Mouse (Mus musculus) intestine, embryonic 16.5 days (tissue): Measurements from ENCODE around the gene Sptbn1. TPM values are rescaled to one million over a fixed set of nuclear protein-coding genes. Genes with fewer than 3 reads are reported as not detected.

Experiments used
- ATAC-seq: fragments of 200-750 bp; cut with Nextera tagmentation; 2 replicates; pipeline ENCODE4 v1.8.0; 2017; ENCODE audit warnings: moderate TSS enrichment, moderate library complexity
- H3K27ac ChIP-seq: fragments of 300-500 bp; sonication (generic); 2 replicates; pipeline ENCODE4 v1.5.1; 2014; ENCODE audit warnings: mild to moderate bottlenecking, low read length
- H3K27me3 ChIP-seq: fragments of 300-500 bp; sonication (generic); replicated peaks from 2 replicates; pipeline ENCODE4 v1.6.1; 2014; ENCODE audit warnings: low read length, control low read depth, mixed read lengths; ENCODE audit not compliant: control insufficient read depth, insufficient read depth
- H3K36me3 ChIP-seq: fragments of 300-500 bp; sonication (generic); 2 replicates; pipeline ENCODE4 v1.6.1; 2014; ENCODE audit warnings: low read length, control low read depth; ENCODE audit not compliant: control insufficient read depth, insufficient read depth
- H3K4me1 ChIP-seq: fragments of 300-500 bp; sonication (generic); 2 replicates; pipeline ENCODE4 v1.6.1; 2014; ENCODE audit warnings: low read length, control low read depth, mixed read lengths; ENCODE audit not compliant: control insufficient read depth, insufficient read depth
- H3K4me2 ChIP-seq: fragments of 300-500 bp; sonication (generic); 2 replicates; pipeline ENCODE4 v1.6.1; 2014; ENCODE audit warnings: low read depth, low read length, control low read depth
- H3K4me3 ChIP-seq: fragments of 300-500 bp; sonication (generic); 2 replicates; pipeline ENCODE4 v1.5.1; 2014; ENCODE audit warnings: mild to moderate bottlenecking, low read length
- H3K9ac ChIP-seq: fragments of 300-500 bp; sonication (generic); 2 replicates; pipeline ENCODE4 v1.6.1; 2014; ENCODE audit warnings: low read depth, low read length
- H3K9me3 ChIP-seq: fragments of 300-500 bp; sonication (generic); 2 replicates; pipeline ENCODE4 v1.6.1; 2016; ENCODE audit warnings: low read length, control low read depth; ENCODE audit not compliant: control insufficient read depth
- WGBS: fragments of 180-500 bp; shearing (Covaris S2); extraction: QIAGEN DNeasy Blood & Tissue Kit; methylation state at CpG from one replicate; pipeline ENCODE4 v1.1.7; 2014; 5-methylcytosine and 5-hydroxymethylcytosine counted together
- polyA plus RNA-seq: library from polyadenylated mRNA; unstranded; fragments of >200 nt; fragmentation: Nextera tagmentation; extraction: Ambion mirVana; gene quantifications from 2 replicates; pipeline ENCODE4 v1.2.1, GENCODE M21; 2015

The Sptbn1 gene
- polyA plus RNA-seq, 1 experiment from 2014 or later = 98.1 TPM

DNA sequence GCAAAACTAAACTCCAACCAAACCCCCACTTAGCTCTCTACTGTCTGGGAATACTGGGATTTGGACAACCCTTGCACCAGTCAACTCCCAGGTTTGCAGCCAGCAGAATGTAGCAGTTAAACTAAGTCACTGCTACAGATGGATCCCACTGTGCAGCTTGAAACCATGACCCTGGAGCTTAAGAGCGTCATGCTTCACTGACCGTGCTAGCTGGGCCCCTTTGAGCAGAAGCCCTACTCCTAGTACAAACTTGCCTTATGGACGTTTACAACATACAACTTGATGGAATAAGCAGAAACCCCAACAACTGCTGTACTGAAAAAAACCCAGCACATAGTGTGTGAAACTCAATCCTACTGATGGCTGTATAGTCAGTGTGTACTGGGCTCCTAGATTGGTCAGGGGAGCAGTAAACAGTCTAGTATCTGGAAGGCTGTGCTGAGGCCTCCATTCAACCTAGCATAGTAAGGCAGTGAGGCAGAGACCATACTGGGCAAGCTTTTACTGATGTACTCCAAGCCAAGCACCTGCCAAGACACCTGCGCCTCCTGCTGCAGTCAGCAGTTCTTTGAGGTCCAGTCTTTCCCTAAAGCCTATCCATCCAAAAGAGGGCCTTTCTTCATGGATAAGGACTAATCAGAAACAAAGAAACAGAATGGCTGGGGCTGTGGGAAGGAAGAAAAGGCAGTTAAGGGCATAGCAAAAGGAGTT, 108.3 kb downstream of the Sptbn1 start:
- 92% methylated on average over 4 of the region's 4 CpGs for WGBS
- no peak overlapping the region for H3K27ac ChIP-seq

GRCm38 (mm10) chr11:30158028-30158700, 109.8 kb downstream of the Sptbn1 start:
- no peaks in the 10 kb centered on the region for H3K27me3 ChIP-seq
- no peak overlapping the region for H3K4me3 ChIP-seq
- peaks cover 30% of the 10 kb centered on the region for H3K4me1 ChIP-seq
- no peak overlapping the region for H3K27ac ChIP-seq
- no peak overlapping the region for H3K4me2 ChIP-seq
- WGBS = 48% methylated on average over 8 of the region's 8 CpGs
- 0 out of 2 replicates have a peak, but pooled peaks have one; percentile 33 for ATAC-seq
- H3K36me3 ChIP-seq = 0 out of 2 replicates have a peak, but pooled peaks cover 3% of the 10 kb centered on the region
- H3K9ac ChIP-seq = no peak overlapping the region
- no peaks in the 10 kb centered on the region for H3K9me3 ChIP-seq

More for the DNA sequence above, 108.3 kb downstream of the Sptbn1 start:
- Histone ChIP-seq H3K27me3 (no peaks in the 10 kb centered on the region), H3K4me2 (no peak overlapping the region), H3K9ac (no peak overlapping the region), H3K36me3 (0 out of 2 replicates have a peak, but pooled peaks cover 3% of the 10 kb centered on the region), H3K9me3 (no peaks in the 10 kb centered on the region), H3K4me1 (peaks cover 34% of the 10 kb centered on the region), H3K4me3 (no peak overlapping the region)
- ATAC-seq = no peak

DNA sequence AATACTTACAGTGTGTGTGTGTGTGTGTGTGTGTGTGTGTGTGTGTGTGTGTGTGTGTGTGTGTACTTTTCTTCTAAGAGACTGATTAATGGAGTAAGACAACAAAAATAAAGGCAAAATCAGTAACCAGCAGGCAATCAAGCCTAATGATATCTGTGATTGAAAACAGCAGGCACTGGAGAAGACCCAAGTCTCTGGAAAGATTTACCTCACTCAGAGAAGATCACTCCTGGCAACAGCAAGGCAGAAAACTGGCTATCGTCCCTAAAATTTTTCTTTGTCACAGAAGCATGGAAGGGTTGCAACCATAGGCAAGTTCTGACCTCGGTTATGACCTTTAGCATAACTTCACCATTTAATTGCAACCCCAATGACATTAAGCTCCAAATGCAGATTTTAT, 112.1 kb downstream of the Sptbn1 start:
- Histone ChIP-seq H3K27ac (no peak overlapping the region), H3K27me3 (no peaks in the 10 kb centered on the region), H3K4me2 (no peak overlapping the region), H3K36me3 (peaks cover 9% of the 10 kb centered on the region; the same call in 1 of the 2 replicates), H3K9ac (no peak overlapping the region), H3K4me3 (no peak overlapping the region), H3K9me3 (no peaks in the 10 kb centered on the region), H3K4me1 (peaks cover 16% of the 10 kb centered on the region)
- 0 out of 2 replicates have a peak, but pooled peaks have one; percentile 8 for ATAC-seq
- 61% methylated on average over 2 of the region's 2 CpGs for WGBS

DNA sequence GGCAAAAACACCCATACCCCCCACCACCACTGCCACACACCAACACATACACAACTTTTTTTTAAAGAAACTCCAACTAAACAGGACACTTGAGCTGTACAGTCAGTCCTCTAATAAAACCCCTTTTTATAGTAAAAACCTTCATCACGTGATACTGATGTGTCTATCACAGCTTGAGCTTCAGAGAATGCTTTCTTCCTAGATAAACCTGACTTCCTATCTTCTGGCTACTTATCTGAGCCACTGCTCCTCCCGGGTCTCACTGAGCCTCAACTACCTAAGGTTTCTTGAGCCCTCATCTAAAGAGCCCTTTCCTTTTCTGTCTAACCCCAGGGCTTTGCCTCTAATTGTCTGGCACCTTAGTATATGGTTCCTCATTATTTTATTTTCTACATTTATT, 113.0 kb downstream of the Sptbn1 start:
- peaks cover 12% of the 10 kb centered on the region for H3K4me1 ChIP-seq
- ATAC-seq = no peak

DNA sequence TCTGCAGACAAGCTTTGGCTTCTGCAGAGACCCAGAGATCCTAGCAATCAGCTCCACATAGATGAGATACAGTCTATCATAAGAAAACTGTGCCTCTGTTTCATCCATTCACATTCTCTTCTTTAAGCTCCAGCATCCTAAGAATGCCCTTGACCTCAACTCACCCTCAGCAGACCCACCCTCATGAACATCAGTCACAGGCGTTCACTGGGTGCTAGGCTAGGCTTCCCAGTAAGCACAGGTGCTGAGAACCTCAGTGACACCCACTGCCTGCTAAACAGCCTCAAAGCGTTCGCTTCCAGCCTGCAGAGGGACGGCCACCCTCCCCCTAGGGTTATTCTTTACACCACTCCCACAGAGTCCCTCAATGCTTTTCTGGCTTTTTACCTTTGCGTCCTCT, 119.1 kb downstream of the Sptbn1 start:
- 0 out of 2 replicates have a peak, but pooled peaks have one; percentile 16 for ATAC-seq
- H3K27ac ChIP-seq = no peak overlapping the region
- H3K4me3 ChIP-seq = no peak overlapping the region
- H3K9me3 ChIP-seq = no peaks in the 10 kb centered on the region
- H3K27me3 ChIP-seq = no peaks in the 10 kb centered on the region
- no peak overlapping the region for H3K9ac ChIP-seq
- WGBS = 88% methylated on average over 5 of the region's 5 CpGs
- H3K4me1 ChIP-seq = no peaks in the 10 kb centered on the region
- H3K4me2 ChIP-seq = no peak overlapping the region
- H3K36me3 ChIP-seq = peaks cover 15% of the 10 kb centered on the region

More for the DNA sequence above, 113.0 kb downstream of the Sptbn1 start:
- WGBS = 85% methylated on average over 2 of the region's 2 CpGs
- no peak overlapping the region for H3K9ac ChIP-seq
- H3K27ac ChIP-seq = no peak overlapping the region
- no peaks in the 10 kb centered on the region for H3K27me3 ChIP-seq
- H3K9me3 ChIP-seq = no peaks in the 10 kb centered on the region
- peaks cover 11% of the 10 kb centered on the region for H3K36me3 ChIP-seq
- no peak overlapping the region for H3K4me2 ChIP-seq
- H3K4me3 ChIP-seq = no peak overlapping the region

DNA sequence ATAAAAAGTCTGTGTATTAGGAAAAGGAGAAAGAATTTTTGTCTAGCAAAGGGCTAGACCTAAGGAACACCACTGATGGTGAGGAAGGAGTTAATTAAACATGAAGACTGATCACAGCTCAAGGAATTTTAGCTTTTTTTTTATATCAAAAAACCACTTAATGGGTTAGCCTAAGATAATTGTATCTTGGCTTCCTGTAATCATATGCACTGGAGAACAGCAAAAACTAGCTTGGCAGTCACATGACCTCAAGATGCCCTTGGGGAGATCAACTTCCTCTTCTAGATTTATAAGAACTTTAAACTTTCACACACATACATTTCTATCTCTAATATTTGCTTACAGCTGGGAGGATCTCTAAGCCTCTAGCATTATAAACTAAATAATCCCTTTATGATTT, 119.6 kb downstream of the Sptbn1 start:
- H3K27ac ChIP-seq = no peak overlapping the region
- H3K4me1 ChIP-seq = no peaks in the 10 kb centered on the region
- no peak overlapping the region for H3K4me3 ChIP-seq
- H3K4me2 ChIP-seq = no peak overlapping the region
- no peak for ATAC-seq
- no peaks in the 10 kb centered on the region for H3K9me3 ChIP-seq
- no peaks in the 10 kb centered on the region for H3K27me3 ChIP-seq
- H3K36me3 ChIP-seq = peaks cover 15% of the 10 kb centered on the region
- H3K9ac ChIP-seq = no peak overlapping the region

GRCm38 (mm10) chr11:30147882-30148281, 120.1 kb downstream of the Sptbn1 start:
- no peaks in the 10 kb centered on the region for H3K9me3 ChIP-seq
- H3K27me3 ChIP-seq = no peaks in the 10 kb centered on the region
- ATAC-seq = no peak
- WGBS = 93% methylated on average over 1 of the region's 1 CpGs
- no peaks in the 10 kb centered on the region for H3K4me1 ChIP-seq
- no peak overlapping the region for H3K9ac ChIP-seq
- peaks cover 15% of the 10 kb centered on the region for H3K36me3 ChIP-seq
- no peak overlapping the region for H3K4me3 ChIP-seq
- no peak overlapping the region for H3K4me2 ChIP-seq
- H3K27ac ChIP-seq = no peak overlapping the region

- Histone ChIP-seq H3K27me3 (no peaks in the 10 kb centered on the region), H3K27ac (no peak overlapping the region), H3K9me3 (no peaks in the 10 kb centered on the region), H3K4me3 (no peak overlapping the region), H3K36me3 (peaks cover 30% of the 10 kb centered on the region), H3K9ac (no peak overlapping the region), H3K4me2 (no peak overlapping the region), H3K4me1 (no peaks in the 10 kb centered on the region)
- WGBS = 78% methylated on average over 6 of the region's 6 CpGs
- ATAC-seq = no peak
Observed at GRCm38 (mm10) chr11:30143090-30143489, 124.9 kb downstream of the Sptbn1 start.

DNA sequence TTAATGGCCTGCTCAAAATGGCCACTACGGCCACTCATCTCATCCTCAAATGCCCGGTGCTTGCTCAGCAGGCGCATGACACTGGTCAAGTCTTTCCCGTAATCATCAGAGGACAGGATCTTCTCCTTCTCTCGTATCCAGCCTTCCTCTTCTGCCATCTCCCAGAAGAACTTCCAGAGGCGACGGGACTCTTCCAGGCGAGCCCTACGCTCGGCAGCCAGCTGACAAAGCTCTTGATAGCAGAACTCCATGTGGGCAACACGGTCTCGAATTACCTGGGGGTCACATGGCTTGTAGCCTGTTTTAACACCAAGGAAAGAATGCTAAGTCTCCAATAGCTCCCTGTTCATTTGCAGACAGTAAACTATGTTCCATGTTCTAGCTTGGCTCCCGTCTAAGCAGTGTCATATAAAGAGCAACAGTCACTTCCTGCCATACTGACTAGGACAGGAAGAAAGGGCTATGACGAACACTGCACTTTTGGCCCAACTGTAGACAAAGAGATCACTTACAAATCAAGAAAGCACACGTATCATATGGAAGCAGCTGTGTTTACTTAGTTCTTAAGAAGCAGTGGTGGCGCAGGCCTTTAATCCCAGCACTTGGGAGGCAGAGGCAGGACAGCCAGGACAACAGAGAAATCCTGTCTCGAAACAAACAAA, 128.7 kb downstream of the Sptbn1 start:
- no peak for ATAC-seq
- Histone ChIP-seq H3K4me1 (no peaks in the 10 kb centered on the region), H3K9ac (no peak overlapping the region), H3K4me3 (no peak overlapping the region), H3K27ac (no peak overlapping the region), H3K27me3 (no peaks in the 10 kb centered on the region), H3K36me3 (peaks cover 31% of the 10 kb centered on the region), H3K9me3 (no peaks in the 10 kb centered on the region), H3K4me2 (no peak overlapping the region)
- WGBS = 77% methylated on average over 17 of the region's 17 CpGs
